Mouse (Mus musculus) midbrain, embryonic 16.5 days (tissue): ENCODE results near the gene 4930402F06Rik. TPM values are rescaled to one million over a fixed set of nuclear protein-coding genes. Genes with fewer than 3 reads are reported as not detected.

Source experiments
- ATAC-seq: fragments of 200-750 bp; cut with Nextera tagmentation; 2 replicates; pipeline ENCODE4 v1.8.0; 2017; ENCODE audit warnings: moderate TSS enrichment
- H3K27ac ChIP-seq: fragments of 300-500 bp; sonication (generic); 2 replicates; pipeline ENCODE4 v1.5.1; 2014; ENCODE audit warnings: mild to moderate bottlenecking, low read length, mixed read lengths
- H3K27me3 ChIP-seq: fragments of 300-500 bp; sonication (generic); 2 replicates; pipeline ENCODE4 v1.6.1; 2014; ENCODE audit warnings: low read depth, low read length, mixed read lengths; ENCODE audit not compliant: control insufficient read depth, insufficient read depth
- H3K36me3 ChIP-seq: fragments of 300-500 bp; sonication (generic); 2 replicates; pipeline ENCODE4 v1.6.1; 2014; ENCODE audit warnings: mild to moderate bottlenecking, low read length, moderate library complexity, mixed read lengths; ENCODE audit not compliant: control insufficient read depth, insufficient read depth
- H3K4me1 ChIP-seq: fragments of 300-500 bp; sonication (generic); 2 replicates; pipeline ENCODE4 v1.6.1; 2014; ENCODE audit warnings: mild to moderate bottlenecking, low read length, mixed read lengths; ENCODE audit not compliant: control insufficient read depth, insufficient read depth
- H3K4me2 ChIP-seq: fragments of 300-500 bp; sonication (generic); 2 replicates; pipeline ENCODE4 v1.6.1; 2014; ENCODE audit warnings: mild to moderate bottlenecking, low read length, mixed read lengths
- H3K4me3 ChIP-seq: fragments of 300-500 bp; sonication (generic); 2 replicates; pipeline ENCODE4 v1.5.1; 2014; ENCODE audit warnings: low read depth, mild to moderate bottlenecking, low read length, moderate library complexity, mixed read lengths
- H3K9ac ChIP-seq: fragments of 300-500 bp; sonication (generic); 2 replicates; pipeline ENCODE4 v1.6.1; 2014; ENCODE audit warnings: low read depth, low read length, mixed read lengths
- H3K9me3 ChIP-seq: fragments of 300-500 bp; sonication (generic); replicated peaks from 2 replicates; pipeline ENCODE4 v1.6.1; 2014; ENCODE audit warnings: mild to moderate bottlenecking, low read length, mixed read lengths; ENCODE audit not compliant: control insufficient read depth, poor library complexity, severe bottlenecking
- WGBS: fragments of 180-500 bp; shearing (Covaris S2); extraction: QIAGEN DNeasy Blood & Tissue Kit; methylation state at CpG from one replicate; pipeline ENCODE4 v1.1.7; 2014; 5-methylcytosine and 5-hydroxymethylcytosine counted together
- polyA plus RNA-seq: library from polyadenylated mRNA; unstranded; fragments of >200 nt; fragmentation: Nextera tagmentation; extraction: Ambion mirVana; gene quantifications from 2 replicates; pipeline ENCODE4 v1.2.1, GENCODE M21; 2015

4930402F06Rik gene
- polyA plus RNA-seq, 1 experiment from 2014 or later = not detected

- H3K36me3 ChIP-seq = no peaks in the 10 kb centered on the region
- no peak overlapping the region for H3K27ac ChIP-seq
- no peaks in the 10 kb centered on the region for H3K9me3 ChIP-seq
- H3K27me3 ChIP-seq = no peaks in the 10 kb centered on the region
- H3K4me2 ChIP-seq = no peak overlapping the region
- H3K4me3 ChIP-seq = no peak overlapping the region
- no peak overlapping the region for H3K9ac ChIP-seq
- no peak for ATAC-seq
- WGBS = 100% methylated on average over 2 of the region's 2 CpGs
- no peaks in the 10 kb centered on the region for H3K4me1 ChIP-seq
Measured at GRCm38 (mm10) chr2:35437796-35438195, 40.8 kb upstream of the 4930402F06Rik start.

- no peak for ATAC-seq
- Histone ChIP-seq H3K9me3 (no peaks in the 10 kb centered on the region), H3K9ac (no peak overlapping the region), H3K4me1 (no peaks in the 10 kb centered on the region), H3K4me2 (no peak overlapping the region), H3K36me3 (no peaks in the 10 kb centered on the region), H3K27me3 (no peaks in the 10 kb centered on the region), H3K4me3 (no peak overlapping the region), H3K27ac (no peak overlapping the region)
- WGBS = 86% methylated on average over 6 of the region's 6 CpGs
Measured at GRCm38 (mm10) chr2:35434576-35435123, 37.7 kb upstream of the 4930402F06Rik start.

- 83% methylated on average over 4 of the region's 4 CpGs for WGBS
- Histone ChIP-seq H3K27ac (no peak overlapping the region), H3K4me2 (no peak overlapping the region), H3K9me3 (no peaks in the 10 kb centered on the region), H3K4me3 (no peak overlapping the region), H3K27me3 (no peaks in the 10 kb centered on the region), H3K4me1 (no peaks in the 10 kb centered on the region), H3K36me3 (no peaks in the 10 kb centered on the region), H3K9ac (no peak overlapping the region)
- no peak for ATAC-seq
Measured at GRCm38 (mm10) chr2:35433428-35433827, 36.5 kb upstream of the 4930402F06Rik start.

GRCm38 (mm10) chr2:35432472-35432871, 35.5 kb upstream of the 4930402F06Rik start:
- no peak overlapping the region for H3K27ac ChIP-seq
- H3K9me3 ChIP-seq = no peaks in the 10 kb centered on the region
- no peaks in the 10 kb centered on the region for H3K27me3 ChIP-seq
- 47% methylated on average over 7 of the region's 7 CpGs for WGBS
- H3K36me3 ChIP-seq = no peaks in the 10 kb centered on the region
- H3K4me2 ChIP-seq = no peak overlapping the region
- H3K4me1 ChIP-seq = no peaks in the 10 kb centered on the region
- no peak overlapping the region for H3K4me3 ChIP-seq
- ATAC-seq = no peak
- H3K9ac ChIP-seq = no peak overlapping the region

GRCm38 (mm10) chr2:35432011-35432410, 35.0 kb upstream of the 4930402F06Rik start:
- Histone ChIP-seq H3K27me3 (no peaks in the 10 kb centered on the region), H3K9me3 (no peaks in the 10 kb centered on the region), H3K27ac (no peak overlapping the region), H3K4me3 (no peak overlapping the region), H3K4me1 (no peaks in the 10 kb centered on the region), H3K36me3 (no peaks in the 10 kb centered on the region), H3K4me2 (no peak overlapping the region), H3K9ac (no peak overlapping the region)
- no peak for ATAC-seq
- WGBS = 63% methylated on average over 7 of the region's 7 CpGs

GRCm38 (mm10) chr2:35430806-35431205, 33.8 kb upstream of the 4930402F06Rik start:
- Histone ChIP-seq H3K4me2 (no peak overlapping the region), H3K36me3 (no peaks in the 10 kb centered on the region), H3K4me3 (no peak overlapping the region), H3K4me1 (no peaks in the 10 kb centered on the region), H3K9ac (no peak overlapping the region), H3K27me3 (no peaks in the 10 kb centered on the region), H3K27ac (no peak overlapping the region), H3K9me3 (no peaks in the 10 kb centered on the region)
- 54% methylated on average over 8 of the region's 8 CpGs for WGBS
- no peak for ATAC-seq

- Histone ChIP-seq H3K9ac (no peak overlapping the region), H3K36me3 (no peaks in the 10 kb centered on the region), H3K4me2 (no peak overlapping the region), H3K27me3 (no peaks in the 10 kb centered on the region), H3K4me1 (no peaks in the 10 kb centered on the region), H3K27ac (no peak overlapping the region), H3K4me3 (no peak overlapping the region), H3K9me3 (no peaks in the 10 kb centered on the region)
- no peak for ATAC-seq
- 92% methylated on average over 4 of the region's 4 CpGs for WGBS
Measured at GRCm38 (mm10) chr2:35428615-35429300, 31.8 kb upstream of the 4930402F06Rik start.

- no peaks in the 10 kb centered on the region for H3K36me3 ChIP-seq
- 46% methylated on average over 2 of the region's 2 CpGs for WGBS
- no peak overlapping the region for H3K9ac ChIP-seq
- ATAC-seq = no peak
- H3K4me1 ChIP-seq = no peaks in the 10 kb centered on the region
- H3K27me3 ChIP-seq = no peaks in the 10 kb centered on the region
- H3K27ac ChIP-seq = no peak overlapping the region
- H3K4me2 ChIP-seq = no peak overlapping the region
- H3K9me3 ChIP-seq = no peaks in the 10 kb centered on the region
- H3K4me3 ChIP-seq = no peak overlapping the region
Measured at GRCm38 (mm10) chr2:35427559-35427958, 30.6 kb upstream of the 4930402F06Rik start.

- ATAC-seq = no peak
- Histone ChIP-seq H3K9me3 (0 out of 2 replicates have a peak, but pooled peaks cover 3% of the 10 kb centered on the region), H3K4me3 (no peak overlapping the region), H3K4me1 (no peaks in the 10 kb centered on the region), H3K36me3 (no peaks in the 10 kb centered on the region), H3K27me3 (no peaks in the 10 kb centered on the region), H3K4me2 (no peak overlapping the region), H3K9ac (no peak overlapping the region), H3K27ac (no peak overlapping the region)
- 100% methylated on average over 1 of the region's 1 CpGs for WGBS
Measured at GRCm38 (mm10) chr2:35423711-35424339, 26.9 kb upstream of the 4930402F06Rik start.
